Mouse (Mus musculus) embryonic facial prominence, embryonic 14.5 days (tissue): ENCODE measurements around the gene Atoh8. TPM values are rescaled to one million over a fixed set of nuclear protein-coding genes. Genes with fewer than 3 reads are reported as not detected.

Experiments
- ATAC-seq: fragments of 200-750 bp; cut with Nextera tagmentation; 2 replicates; pipeline ENCODE4 v1.8.0; 2017; ENCODE audit warnings: low read depth, moderate number of reproducible peaks, moderate TSS enrichment
- DNase-seq: peaks from one replicate; pipeline ENCODE4 v3.0.0-alpha.2; 2015; ENCODE audit warnings: low spot score
- H3K27ac ChIP-seq: fragments of 300-500 bp; sonication (generic); replicated peaks from 2 replicates; pipeline ENCODE4 v1.5.1; 2014; ENCODE audit warnings: low read depth, mild to moderate bottlenecking, low read length, moderate library complexity
- H3K27me3 ChIP-seq: fragments of 300-500 bp; sonication (generic); replicated peaks from 2 replicates; pipeline ENCODE4 v1.6.1; 2014; ENCODE audit warnings: low read length; ENCODE audit not compliant: control insufficient read depth, insufficient read depth
- H3K36me3 ChIP-seq: fragments of 300-500 bp; sonication (generic); 2 replicates; pipeline ENCODE4 v1.6.1; 2014; ENCODE audit warnings: low read length, mixed read lengths; ENCODE audit not compliant: control insufficient read depth, insufficient read depth
- H3K4me1 ChIP-seq: fragments of 300-500 bp; sonication (generic); 2 replicates; pipeline ENCODE4 v1.6.1; 2014; ENCODE audit warnings: antibody characterized with exemption, low read length; ENCODE audit not compliant: control insufficient read depth, insufficient read depth
- H3K4me2 ChIP-seq: fragments of 300-500 bp; sonication (generic); 2 replicates; pipeline ENCODE4 v1.6.1; 2014; ENCODE audit warnings: low read depth, mild to moderate bottlenecking, low read length, moderate library complexity, mixed read lengths
- H3K4me3 ChIP-seq: fragments of 300-500 bp; sonication (generic); 2 replicates; pipeline ENCODE4 v1.5.1; 2014; ENCODE audit warnings: low read depth, mild to moderate bottlenecking, low read length
- H3K9ac ChIP-seq: fragments of 300-500 bp; sonication (generic); 2 replicates; pipeline ENCODE4 v1.6.1; 2014; ENCODE audit warnings: low read depth, mild to moderate bottlenecking, low read length, moderate library complexity, mixed read lengths
- H3K9me3 ChIP-seq: fragments of 300-500 bp; sonication (generic); 2 replicates; pipeline ENCODE4 v1.6.1; 2016; ENCODE audit warnings: low read length; ENCODE audit not compliant: control insufficient read depth
- WGBS: fragments of 180-500 bp; shearing (Covaris S2); extraction: QIAGEN DNeasy Blood & Tissue Kit; methylation state at CpG from one replicate; pipeline ENCODE4 v1.1.7; 2014; 5-methylcytosine and 5-hydroxymethylcytosine counted together
- polyA plus RNA-seq: library from polyadenylated mRNA; unstranded; fragments of >200 nt; fragmentation: Nextera tagmentation; extraction: Ambion mirVana; gene quantifications from 2 replicates; pipeline ENCODE4 v1.2.1, GENCODE M21; 2014

The Atoh8 gene
- polyA plus RNA-seq, 1 experiment from 2014 or later = 12.9 TPM

DNA sequence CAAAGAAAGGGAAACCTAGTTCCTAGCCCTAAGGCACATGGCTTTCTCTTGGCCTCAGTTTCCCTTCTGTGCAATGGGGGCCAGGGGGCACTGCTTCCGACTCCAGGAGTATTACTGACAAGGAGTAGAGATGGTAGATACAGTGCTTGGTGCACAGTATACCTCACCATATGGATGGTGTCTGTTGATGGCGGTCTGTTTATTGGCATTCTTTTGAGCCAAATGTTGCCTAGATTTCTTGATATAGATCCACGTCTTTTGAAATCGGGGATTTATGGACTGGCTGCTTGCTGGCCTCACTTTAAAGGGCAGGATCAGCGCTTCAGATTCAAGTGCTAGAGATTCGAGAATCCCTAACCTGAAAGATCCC, 18.0 kb downstream of the Atoh8 start:
- Histone ChIP-seq H3K4me2 (peak overlapping the region; percentile 41), H3K4me1 (peaks cover 67% of the 10 kb centered on the region), H3K9ac (no peak overlapping the region), H3K27ac (peak overlapping the region; percentile 67), H3K27me3 (no peaks in the 10 kb centered on the region), H3K9me3 (no peaks in the 10 kb centered on the region), H3K4me3 (no peak overlapping the region), H3K36me3 (no peaks in the 10 kb centered on the region)
- WGBS = 24% methylated on average over 6 of the region's 6 CpGs
- DNase-seq = no peak
- no peak for ATAC-seq

DNA sequence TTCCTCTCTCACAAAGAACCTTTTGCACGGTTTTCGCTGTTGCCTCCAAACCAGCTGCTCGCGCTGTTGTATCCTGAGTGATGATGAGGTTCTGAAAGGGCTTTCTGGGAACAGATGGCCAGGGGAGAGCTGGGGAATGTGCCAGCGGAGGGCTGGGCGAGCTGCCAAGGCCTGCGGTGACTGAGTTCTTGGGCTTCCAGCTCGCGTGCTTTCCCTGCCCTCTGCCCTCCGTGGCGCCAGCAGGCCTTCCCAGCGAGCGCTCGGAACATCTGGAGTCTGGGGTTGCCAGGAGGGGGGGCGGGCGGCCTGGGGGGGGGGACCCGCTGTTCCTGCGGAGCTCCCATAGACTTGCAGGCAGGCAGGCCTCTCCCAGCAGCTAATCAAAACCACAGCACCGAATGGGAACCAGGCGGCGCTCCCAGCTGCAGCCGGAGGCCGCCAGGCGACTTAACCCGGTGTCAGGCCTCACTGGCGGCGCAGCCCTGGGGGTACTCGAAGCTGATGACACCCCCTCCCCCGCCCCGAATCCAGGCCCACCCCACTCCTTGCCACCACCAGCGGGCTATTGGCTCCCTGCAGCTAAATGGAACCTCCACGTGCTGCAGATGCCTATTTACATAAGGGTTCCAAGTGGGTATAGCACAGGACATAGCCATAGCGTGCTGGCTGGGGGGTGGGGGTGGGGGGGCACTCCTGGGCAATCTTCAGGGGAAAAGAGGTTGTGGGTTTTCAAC, 18.5 kb downstream of the Atoh8 start:
- no peak overlapping the region; the same call in 1 of the 2 replicates for H3K4me3 ChIP-seq
- 1% methylated on average over 29 of the region's 33 CpGs for WGBS
- no peak overlapping the region for H3K9ac ChIP-seq
- no peaks in the 10 kb centered on the region for H3K36me3 ChIP-seq
- H3K4me1 ChIP-seq = peaks cover 61% of the 10 kb centered on the region
- peak overlapping the region; percentile 87 for H3K27ac ChIP-seq
- peak; percentile 94 for ATAC-seq
- peak overlapping the region; percentile 41 for H3K4me2 ChIP-seq
- H3K9me3 ChIP-seq = no peaks in the 10 kb centered on the region
- no peaks in the 10 kb centered on the region for H3K27me3 ChIP-seq
- peak; percentile 98 for DNase-seq

DNA sequence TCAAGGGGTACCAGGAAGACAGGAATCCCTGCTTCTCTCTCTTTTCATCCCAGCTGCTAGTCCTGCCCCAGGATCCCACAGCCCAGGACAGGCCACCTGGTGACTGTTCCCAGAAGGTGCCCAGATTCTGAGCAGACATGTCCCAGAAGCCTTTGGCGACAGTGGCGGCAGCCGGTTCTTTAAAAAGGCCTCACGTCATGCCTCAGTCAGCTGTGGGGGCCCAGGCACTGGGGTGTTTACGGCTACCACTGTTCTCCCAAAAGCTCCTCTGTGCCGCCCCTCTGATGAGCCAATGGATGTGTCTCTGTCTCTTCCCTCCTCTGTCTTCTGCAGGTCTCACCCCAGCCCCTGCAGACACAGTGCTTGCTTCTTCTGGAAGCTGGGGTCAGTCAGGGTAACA, 19.8 kb downstream of the Atoh8 start:
- H3K9ac ChIP-seq = no peak overlapping the region
- no peak for ATAC-seq
- peak; percentile 54 for DNase-seq
- no peak overlapping the region for H3K4me3 ChIP-seq
- no peaks in the 10 kb centered on the region for H3K36me3 ChIP-seq
- H3K9me3 ChIP-seq = no peaks in the 10 kb centered on the region
- peaks cover 60% of the 10 kb centered on the region for H3K4me1 ChIP-seq
- peak overlapping the region; percentile 87; the same call in 1 of the 2 replicates for H3K27ac ChIP-seq
- H3K27me3 ChIP-seq = no peaks in the 10 kb centered on the region
- WGBS = 44% methylated on average over 6 of the region's 6 CpGs
- no peak overlapping the region; the same call in 1 of the 2 replicates for H3K4me2 ChIP-seq

DNA sequence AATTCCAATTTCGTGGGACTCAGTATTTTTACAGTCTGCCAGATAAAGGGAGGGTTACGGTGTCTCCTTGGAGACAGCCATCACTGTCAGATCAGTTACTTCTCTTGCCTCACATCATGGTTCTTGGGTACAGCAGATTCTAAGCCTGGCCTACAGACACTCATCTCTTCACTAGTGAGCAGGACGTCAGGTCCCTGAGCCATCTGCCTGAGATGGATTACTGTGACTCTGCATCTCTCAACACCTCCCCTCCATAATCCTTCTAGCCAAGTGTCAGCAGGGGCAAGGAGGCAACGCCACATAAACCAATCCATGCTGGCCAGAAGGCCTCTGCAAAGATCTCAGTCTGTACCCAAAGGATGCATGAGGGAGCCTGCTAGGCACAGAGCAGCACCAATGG, 24.0 kb downstream of the Atoh8 start:
- no peak overlapping the region for H3K4me2 ChIP-seq

GRCm38 (mm10) chr6:72210823-72211222, 24.6 kb downstream of the Atoh8 start:
- H3K4me1 ChIP-seq = peaks cover 23% of the 10 kb centered on the region
- no peak overlapping the region for H3K4me3 ChIP-seq
- 83% methylated on average over 7 of the region's 7 CpGs for WGBS
- no peak for ATAC-seq
- no peaks in the 10 kb centered on the region for H3K27me3 ChIP-seq
- no peak overlapping the region for H3K4me2 ChIP-seq
- no peaks in the 10 kb centered on the region; the same call in 1 of the 2 replicates for H3K36me3 ChIP-seq
- H3K27ac ChIP-seq = no peak overlapping the region
- H3K9me3 ChIP-seq = no peaks in the 10 kb centered on the region
- no peak for DNase-seq
- H3K9ac ChIP-seq = no peak overlapping the region

More for the DNA sequence above, 24.0 kb downstream of the Atoh8 start:
- no peaks in the 10 kb centered on the region for H3K9me3 ChIP-seq
- DNase-seq = no peak
- H3K36me3 ChIP-seq = no peaks in the 10 kb centered on the region
- WGBS = 63% methylated on average over 4 of the region's 4 CpGs
- no peak for ATAC-seq
- no peak overlapping the region for H3K27ac ChIP-seq
- no peak overlapping the region for H3K9ac ChIP-seq
- H3K27me3 ChIP-seq = no peaks in the 10 kb centered on the region
- H3K4me1 ChIP-seq = peaks cover 28% of the 10 kb centered on the region
- H3K4me3 ChIP-seq = no peak overlapping the region

DNA sequence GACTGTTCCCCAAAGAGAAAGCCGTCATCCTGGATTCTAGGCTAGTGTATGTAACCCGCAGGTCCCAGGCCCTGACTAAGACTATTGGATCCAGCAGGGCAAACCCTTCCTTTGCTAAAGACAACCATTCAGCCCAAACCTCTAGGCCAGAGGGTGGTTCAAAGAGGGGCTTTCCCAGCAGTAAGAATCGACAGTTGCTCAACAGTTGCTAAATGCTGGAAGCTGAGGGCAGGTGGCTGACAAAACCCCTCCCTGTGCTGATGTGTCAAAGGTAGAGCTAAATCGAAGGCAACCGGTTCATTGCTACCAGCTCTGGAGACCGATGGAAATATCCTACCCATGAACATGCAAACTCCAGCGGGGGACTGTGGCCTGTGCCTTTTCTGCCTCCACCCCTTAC, 25.6 kb downstream of the Atoh8 start:
- Histone ChIP-seq H3K27me3 (no peaks in the 10 kb centered on the region), H3K9me3 (no peaks in the 10 kb centered on the region), H3K4me1 (peaks cover 16% of the 10 kb centered on the region), H3K4me3 (no peak overlapping the region), H3K36me3 (peaks cover under 1% of the 10 kb centered on the region), H3K4me2 (no peak overlapping the region), H3K9ac (no peak overlapping the region), H3K27ac (no peak overlapping the region)
- ATAC-seq = no peak
- no peak for DNase-seq
- WGBS = 93% methylated on average over 7 of the region's 7 CpGs

- 78% methylated on average over 6 of the region's 8 CpGs for WGBS
- DNase-seq (no peak), ATAC-seq (peak; percentile 20; the same call in 1 of the 2 replicates)
- Histone ChIP-seq H3K36me3 (peaks cover 5% of the 10 kb centered on the region), H3K9me3 (no peaks in the 10 kb centered on the region), H3K4me2 (no peak overlapping the region), H3K4me3 (no peak overlapping the region), H3K27me3 (no peaks in the 10 kb centered on the region), H3K4me1 (peaks cover 12% of the 10 kb centered on the region), H3K9ac (no peak overlapping the region), H3K27ac (no peak overlapping the region)
Measured at GRCm38 (mm10) chr6:72208406-72209045, 26.9 kb downstream of the Atoh8 start.

- Histone ChIP-seq H3K27ac (no peak overlapping the region), H3K27me3 (no peaks in the 10 kb centered on the region), H3K36me3 (peaks cover 5% of the 10 kb centered on the region), H3K4me1 (peaks cover 25% of the 10 kb centered on the region), H3K4me2 (no peak overlapping the region), H3K9me3 (no peaks in the 10 kb centered on the region), H3K4me3 (no peak overlapping the region), H3K9ac (no peak overlapping the region)
- WGBS = 56% methylated on average over 9 of the region's 9 CpGs
- ATAC-seq (no peak), DNase-seq (no peak)
Measured at GRCm38 (mm10) chr6:72206021-72206420, 29.4 kb downstream of the Atoh8 start.
